Mouse (Mus musculus) induced T-regulatory cell, adult 2 months (primary cell): Measurements from ENCODE around the gene E2f2.
A peak's percentile ranks its signal among the peaks of the same experiment; 100 is the strongest.

Experiments
- DNase-seq: peaks from one replicate; pipeline ENCODE4 v3.0.0-alpha.2; 2012; ENCODE audit warnings: low read depth

E2f2 gene

DNA sequence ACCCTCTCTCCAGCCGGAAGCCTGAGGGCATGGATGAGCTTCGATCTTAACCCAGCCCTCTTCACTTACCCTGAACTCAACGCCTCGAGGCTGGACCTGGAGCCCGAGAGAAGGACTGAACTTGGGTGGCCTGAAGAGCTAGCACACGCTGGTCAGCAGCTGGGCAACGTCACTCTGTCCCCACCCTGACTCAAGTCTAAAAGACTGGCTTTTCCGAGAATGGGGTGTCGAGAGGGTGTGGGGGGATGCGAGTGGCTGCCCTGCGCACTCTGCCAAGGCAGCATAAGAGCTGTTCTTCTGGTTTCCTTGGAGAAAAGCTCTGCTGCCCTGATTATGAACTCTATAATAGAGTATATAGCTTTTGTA, 27.3 kb upstream of the E2f2 start:
- DNase-seq: no peak

- DNase-seq: no peak
Measured at GRCm38 (mm10) chr4:136145362-136145885, 26.8 kb upstream of the E2f2 start.

DNA sequence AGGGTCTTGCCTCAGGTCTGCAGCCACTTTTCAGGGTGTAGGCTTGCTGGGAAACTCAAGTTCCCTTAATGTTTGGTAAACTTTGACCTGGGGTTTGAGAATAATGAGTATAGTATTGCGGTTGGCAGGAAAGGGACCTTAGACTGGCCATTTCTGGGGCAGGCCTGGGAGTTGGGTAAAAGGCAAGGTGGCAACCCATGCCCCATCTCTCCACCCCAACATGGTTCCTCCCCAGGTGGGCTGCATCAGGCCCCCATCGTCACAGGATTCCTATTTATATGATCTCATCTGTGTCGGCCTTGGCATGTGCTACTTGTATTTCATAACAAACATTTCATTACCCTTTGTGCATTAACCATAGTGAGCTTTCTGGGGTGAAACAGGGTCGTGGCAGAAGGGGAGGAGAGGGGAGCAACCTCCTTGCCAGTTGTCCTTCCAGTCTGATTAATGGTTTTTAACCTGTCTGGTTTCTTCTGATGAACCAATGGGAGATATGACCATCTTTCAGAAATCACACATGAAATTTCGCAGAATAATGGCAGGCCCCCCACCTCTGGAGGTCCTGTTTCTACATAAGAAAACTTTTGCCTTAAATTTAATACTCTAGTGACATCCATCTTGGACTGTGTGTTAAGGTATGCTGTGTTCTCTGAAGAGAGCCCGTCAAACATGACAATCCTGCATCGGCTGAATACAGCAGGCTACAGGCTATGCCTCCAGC, 26.0 kb upstream of the E2f2 start:
- no peak for DNase-seq

DNA sequence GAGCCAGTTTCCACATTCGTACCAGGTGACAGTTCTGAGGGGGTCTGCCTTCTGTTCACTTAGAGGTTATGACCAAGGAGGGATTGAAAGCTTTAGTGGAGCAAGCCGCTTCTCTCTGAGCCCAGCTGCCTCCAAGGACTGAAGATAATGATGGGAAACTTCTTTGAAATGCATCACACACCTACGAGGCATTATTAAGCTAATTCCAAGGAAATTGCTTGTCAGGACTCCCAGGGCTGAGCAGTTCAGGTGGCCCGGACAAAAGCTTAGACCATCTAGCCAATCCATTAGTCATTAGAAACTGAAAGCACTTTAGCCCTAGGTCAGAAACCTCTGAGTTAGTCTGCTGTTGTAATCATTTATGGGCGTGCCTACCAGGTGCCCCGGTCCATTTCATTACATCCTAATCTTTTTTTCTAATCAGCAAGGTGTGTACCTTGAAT, 25.5 kb upstream of the E2f2 start:
- no peak for DNase-seq

DNA sequence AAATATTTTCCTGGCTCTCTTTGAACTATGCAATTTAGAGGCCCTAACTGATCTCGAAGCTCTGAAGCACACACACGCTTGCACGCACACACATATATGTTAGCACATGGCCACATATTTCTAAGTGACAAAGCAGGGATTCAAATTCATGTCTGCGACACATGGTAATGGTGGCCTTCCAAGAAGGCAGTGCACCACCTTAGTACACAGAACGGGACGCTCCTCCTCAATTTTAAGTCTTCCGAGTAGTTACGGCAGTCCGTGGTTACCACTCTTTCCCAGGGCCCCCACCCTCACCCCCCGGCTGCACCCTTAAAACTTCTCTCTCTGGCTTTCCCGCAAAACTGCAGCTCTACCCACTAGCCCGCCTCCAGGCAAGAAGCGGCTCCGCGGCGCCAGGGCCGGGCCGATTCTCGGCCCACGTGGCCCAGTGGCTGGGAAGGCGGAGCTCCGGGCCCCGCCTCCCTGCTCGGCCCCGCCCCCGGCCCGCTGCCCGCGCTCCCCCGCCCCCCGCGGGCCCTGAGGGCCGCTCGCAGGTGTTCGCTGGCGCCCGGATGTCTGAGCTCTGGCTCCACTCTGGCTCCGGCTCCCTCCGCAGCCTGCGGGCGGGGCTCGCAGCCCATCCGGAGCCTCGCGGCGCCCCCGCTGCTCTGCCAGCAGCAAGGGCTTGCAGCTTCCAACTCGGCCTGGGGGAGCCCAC, 24.6 kb upstream of the E2f2 start:
- peak; percentile 91 for DNase-seq

DNA sequence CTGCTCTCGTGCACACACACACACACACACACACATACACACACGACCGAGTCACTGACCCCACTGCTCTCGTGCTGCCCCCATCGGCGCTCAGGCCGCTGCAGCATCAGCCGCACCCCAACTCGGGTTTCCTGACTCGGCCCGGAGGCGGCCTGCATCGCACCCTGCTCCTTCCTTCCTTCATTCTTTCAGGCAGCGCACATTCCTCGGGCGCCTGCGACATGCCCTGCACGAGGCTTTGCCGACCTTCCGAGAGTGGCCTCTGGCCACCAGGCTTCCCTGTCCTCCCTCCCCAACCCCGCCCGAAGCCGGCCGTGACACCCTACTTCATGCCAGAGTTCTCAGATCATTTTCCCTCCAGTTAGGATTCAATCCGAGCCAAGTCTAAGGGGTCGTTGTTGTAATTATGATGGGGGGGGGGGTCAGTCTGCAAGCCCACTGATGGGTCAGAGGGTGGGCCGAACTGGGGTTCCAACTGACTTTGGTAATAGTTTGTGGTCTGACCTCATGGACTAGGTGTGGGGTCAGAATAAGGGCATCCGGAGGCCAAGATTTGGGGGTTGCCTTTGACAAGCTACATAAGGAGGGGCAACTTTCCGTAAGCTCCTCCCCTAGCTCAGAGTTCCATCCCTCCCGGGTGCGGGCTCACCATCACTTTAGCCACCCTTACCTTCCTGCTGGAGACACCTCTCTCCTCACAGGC, 23.7 kb upstream of the E2f2 start:
- no peak for DNase-seq

DNA sequence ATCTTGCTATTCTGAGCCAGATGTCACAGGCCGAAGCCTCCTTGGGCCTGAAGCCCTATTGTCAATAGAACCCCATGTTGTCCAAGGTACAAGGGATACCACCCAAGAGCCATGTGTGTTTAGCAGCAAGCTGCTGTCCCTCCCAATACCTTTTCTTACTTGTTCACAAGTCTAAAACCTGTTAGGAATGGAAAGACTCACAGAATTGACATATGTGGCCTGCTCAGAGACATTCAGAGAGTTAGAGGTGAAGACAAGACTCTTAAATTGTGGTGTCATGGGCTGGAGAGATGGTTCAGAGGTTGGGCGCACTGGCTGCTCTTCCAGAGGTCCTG, 23.2 kb upstream of the E2f2 start:
- peak; percentile 60 for DNase-seq

DNA sequence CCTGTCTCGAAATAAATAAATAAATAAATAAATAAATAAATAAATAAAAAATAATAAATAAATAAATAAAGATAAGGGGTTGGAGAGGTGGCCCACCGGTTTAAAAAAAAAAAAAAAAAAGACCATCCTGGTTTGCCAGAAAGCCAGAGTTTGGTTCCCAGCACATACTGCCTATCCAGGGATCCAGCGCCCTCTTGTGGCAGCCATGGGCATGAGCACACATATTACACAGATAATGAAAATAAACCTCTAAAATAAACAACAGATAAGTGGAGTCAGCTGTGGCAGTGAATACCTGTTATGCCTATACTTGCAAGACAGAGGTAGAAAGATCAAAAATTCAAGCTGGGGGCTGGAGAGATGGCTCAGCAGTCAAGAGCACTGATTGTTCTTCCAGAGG, 22.5 kb upstream of the E2f2 start:
- peak; percentile 86 for DNase-seq

- DNase-seq: no peak
Measured at GRCm38 (mm10) chr4:136150596-136150995, 21.6 kb upstream of the E2f2 start.

DNA sequence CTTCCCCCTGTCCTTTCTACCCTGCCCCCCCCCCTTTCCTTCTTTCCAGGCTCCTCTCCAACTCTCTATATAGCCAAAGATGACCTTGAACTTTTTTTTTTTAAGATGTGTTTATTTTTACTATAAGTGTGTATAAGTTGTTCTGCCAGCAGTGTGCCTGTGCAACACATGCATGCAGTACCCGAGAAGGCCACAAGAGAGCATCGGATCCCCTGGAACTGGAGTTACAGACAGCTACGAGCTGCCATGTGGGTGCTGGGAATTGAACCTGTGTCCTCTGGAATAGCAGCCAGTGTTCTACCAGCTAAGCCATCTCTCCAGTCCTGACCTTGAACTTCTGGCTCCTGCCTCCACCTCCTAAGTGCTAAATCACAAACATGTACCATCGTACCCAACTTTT, 19.4 kb upstream of the E2f2 start:
- DNase-seq: peak; percentile 58

GRCm38 (mm10) chr4:136154462-136154861, 17.7 kb upstream of the E2f2 start:
- DNase-seq: no peak

DNA sequence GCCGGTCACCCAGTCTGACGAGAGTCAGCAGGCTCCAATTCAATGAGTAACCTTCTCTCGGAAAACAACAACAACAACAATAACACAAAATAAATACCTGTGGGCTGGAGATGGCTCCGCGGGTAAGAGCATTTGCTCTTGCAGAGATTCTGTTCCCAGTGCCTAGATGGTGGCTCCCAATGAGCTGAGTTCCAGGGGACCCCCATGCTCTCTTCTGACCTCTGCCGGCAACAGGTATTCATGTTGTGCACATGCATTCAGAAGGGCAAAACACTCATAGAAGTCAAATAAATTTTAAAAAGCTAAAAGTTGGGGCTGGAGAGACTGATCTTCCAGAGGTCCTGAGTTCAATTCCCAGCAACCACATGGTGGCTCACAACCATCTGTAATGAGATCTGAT, 13.7 kb upstream of the E2f2 start:
- no peak for DNase-seq

- DNase-seq: peak; percentile 93
Measured at GRCm38 (mm10) chr4:136159802-136160397, 12.3 kb upstream of the E2f2 start.

GRCm38 (mm10) chr4:136163448-136163847, 8.7 kb upstream of the E2f2 start:
- peak; percentile 92 for DNase-seq

DNA sequence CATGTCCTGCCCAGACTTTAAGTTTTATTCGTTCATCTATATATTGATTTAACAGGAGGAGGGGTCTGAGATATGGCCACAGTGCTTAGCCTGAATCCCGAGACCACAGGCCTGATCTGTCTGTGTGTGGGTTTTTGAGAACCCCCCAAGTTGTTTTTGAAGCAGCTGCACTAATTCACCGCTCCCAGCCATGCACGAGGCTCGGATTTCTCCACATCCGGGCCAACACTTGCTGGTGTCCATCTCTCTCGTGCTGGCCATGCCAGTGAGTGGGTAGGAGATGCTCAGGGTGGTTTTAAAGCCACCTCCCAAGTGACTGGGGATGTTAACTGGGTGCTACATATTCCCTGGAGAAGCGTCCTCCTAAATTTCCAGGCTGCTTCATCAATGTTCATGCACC, 7.2 kb upstream of the E2f2 start:
- DNase-seq: no peak

DNA sequence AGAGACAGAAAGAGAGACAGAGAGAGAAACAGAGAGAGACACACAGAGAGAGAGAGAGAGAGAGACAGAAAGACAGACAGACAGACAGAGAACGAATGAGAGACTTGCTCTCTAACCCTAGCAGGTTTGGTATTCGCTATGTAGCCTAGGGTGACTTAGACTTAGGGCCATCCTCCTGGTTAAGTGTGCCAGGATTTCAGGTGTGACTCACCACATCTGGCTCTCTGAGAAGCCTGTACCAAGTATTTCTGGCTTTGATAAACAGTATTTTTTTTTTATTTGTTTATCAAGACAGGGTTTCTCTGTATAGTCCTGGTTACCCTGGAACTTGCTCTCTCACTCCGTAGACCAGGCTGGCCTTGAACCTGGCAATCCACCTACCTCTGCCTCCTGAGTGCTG, 4.5 kb upstream of the E2f2 start:
- DNase-seq: no peak

DNA sequence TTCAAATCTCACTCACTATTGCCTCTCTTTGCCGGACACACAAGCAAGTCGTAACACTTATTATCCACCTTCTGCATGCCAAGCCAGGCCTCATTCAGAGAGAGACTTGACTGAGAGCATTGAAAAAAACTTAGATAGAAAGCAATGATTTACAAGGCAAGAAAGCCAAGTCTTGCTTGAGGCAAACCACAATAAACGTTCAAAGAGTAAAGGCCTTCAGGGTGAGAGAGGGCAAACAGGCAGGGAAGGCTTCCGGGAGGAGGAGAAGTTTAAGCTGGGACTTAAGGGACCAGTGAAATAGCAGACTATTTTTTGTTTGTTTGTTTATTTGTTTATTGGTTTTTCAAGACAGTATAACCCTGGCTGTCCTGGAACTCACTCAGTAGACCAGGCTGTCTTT, 1.8 kb upstream of the E2f2 start:
- no peak for DNase-seq

GRCm38 (mm10) chr4:136171455-136171854, 739 bp upstream of the E2f2 start:
- peak; percentile 27 for DNase-seq

GRCm38 (mm10) chr4:136172542-136173209, 482 bp downstream of the E2f2 start:
- DNase-seq: peak; percentile 69

DNA sequence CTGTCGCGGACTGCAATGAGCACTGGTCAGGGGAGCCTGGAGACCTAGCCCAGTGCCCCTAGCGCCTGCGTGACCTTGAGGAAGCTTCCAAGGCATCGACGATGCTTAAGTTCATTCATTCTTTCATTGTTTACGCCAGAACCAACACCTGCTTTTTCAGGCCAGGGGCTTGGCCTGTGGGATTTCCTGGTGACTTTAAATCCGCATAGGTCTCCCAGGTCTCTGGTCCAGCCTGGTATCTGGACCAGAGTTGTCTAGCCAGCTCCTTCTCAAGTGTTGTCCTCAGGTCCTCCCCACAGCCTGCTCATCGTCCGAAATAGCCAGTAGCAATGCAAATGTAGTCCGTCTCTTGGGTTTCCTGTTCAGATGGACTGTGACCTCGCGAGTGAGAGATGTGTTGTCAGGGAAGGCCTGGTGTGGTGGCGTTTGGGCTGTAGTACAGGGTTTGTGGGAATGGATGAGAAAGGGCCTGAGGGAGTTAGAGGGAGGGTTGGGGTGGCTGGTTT, 1.1 kb downstream of the E2f2 start:
- DNase-seq: peak; percentile 59

DNA sequence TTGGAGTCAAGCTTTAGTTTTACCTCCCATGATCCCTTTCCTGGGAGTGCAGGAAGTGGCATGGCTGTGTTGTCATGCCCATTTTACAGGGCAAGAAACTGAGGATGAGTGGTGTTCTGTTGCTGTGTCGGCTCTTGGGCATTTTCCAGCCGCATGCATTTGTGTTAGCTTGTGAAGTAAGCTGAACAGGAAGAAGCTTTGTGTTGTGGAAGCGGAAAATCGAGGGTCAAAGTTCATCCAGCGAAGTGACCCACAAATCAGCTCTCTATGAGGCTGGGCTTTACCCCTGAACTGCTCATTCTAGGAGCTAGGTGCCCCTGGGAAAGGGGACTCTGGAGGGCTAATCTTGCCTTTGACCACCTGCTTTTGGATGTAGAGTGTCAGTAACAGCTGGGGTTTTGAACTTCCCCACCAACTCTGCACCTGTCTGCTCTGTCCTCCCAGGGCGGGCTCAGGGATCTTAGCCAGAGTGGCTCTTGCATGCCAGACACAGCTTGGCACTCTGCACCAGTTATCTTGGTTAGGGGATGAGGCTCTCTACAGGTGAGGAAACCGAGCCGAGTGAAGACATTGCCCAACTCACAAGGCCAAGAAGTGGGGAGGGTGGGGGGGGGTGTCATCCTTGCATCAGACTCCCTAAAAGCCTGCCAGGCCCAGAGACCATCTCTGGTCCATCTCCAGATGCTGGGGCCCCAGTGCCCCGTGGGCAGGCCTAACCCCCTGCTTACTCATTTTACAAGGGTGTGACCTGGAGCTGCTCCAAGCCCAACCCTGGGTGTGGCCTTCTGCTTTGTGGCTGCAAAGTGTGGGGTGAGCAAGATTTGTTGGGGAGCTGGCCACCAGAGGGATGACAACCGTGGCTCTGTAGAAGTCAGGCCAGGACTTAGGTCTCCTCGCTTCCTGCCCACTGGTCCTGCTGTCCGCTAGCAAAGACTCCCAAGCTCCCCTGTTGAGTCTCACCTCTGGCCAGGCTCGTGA, 2.3 kb downstream of the E2f2 start:
- DNase-seq: peak; percentile 74
